Mouse (Mus musculus) ES-Bruce4 (cell line): ENCODE measurements around the gene Hrct1. TPM values are rescaled to one million over a fixed set of nuclear protein-coding genes. Genes with fewer than 3 reads are reported as not detected.

Experiments
- H3K27ac ChIP-seq: 2 replicates; pipeline ENCODE4 v1.5.1; 2012; ENCODE audit warnings: low read length, inconsistent platforms; ENCODE audit not compliant: insufficient read depth
- H3K27me3 ChIP-seq: 2 replicates; pipeline ENCODE4 v1.6.1; 2012; ENCODE audit warnings: mild to moderate bottlenecking, low read length, inconsistent platforms; ENCODE audit not compliant: control insufficient read depth, poor library complexity, insufficient read depth, severe bottlenecking
- H3K36me3 ChIP-seq: 2 replicates; pipeline ENCODE4 v1.6.1; 2012; ENCODE audit warnings: inconsistent platforms, mild to moderate bottlenecking, low read length, moderate library complexity; ENCODE audit not compliant: control insufficient read depth, poor library complexity, insufficient read depth, severe bottlenecking
- H3K4me1 ChIP-seq: one replicate; pipeline ENCODE4 v1.8.1; 2011; ENCODE audit warnings: low read length; ENCODE audit not compliant: control insufficient read depth, insufficient read depth
- H3K4me3 ChIP-seq: 2 replicates; pipeline ENCODE4 v1.5.1; 2011; ENCODE audit warnings: low read depth, mild to moderate bottlenecking, low read length
- H3K9ac ChIP-seq: 2 replicates; pipeline ENCODE4 v1.6.1; 2012; ENCODE audit warnings: low read depth, mild to moderate bottlenecking, inconsistent platforms; ENCODE audit not compliant: poor library complexity, severe bottlenecking
- H3K9me3 ChIP-seq: replicated peaks from 2 replicates; pipeline ENCODE4 v1.6.1; 2012; ENCODE audit warnings: mild to moderate bottlenecking, low read length, inconsistent platforms; ENCODE audit not compliant: control insufficient read depth, poor library complexity, insufficient read depth, severe bottlenecking
- CTCF ChIP-seq: IDR thresholded peaks from one replicate; pipeline ENCODE4 v1.8.1; 2011; ENCODE audit warnings: low read depth, low read length
- EP300 ChIP-seq: IDR thresholded peaks from 2 replicates; pipeline ENCODE4 v1.6.1; 2011; ENCODE audit warnings: low read depth, low read length; ENCODE audit not compliant: insufficient read depth
- POLR2A ChIP-seq: IDR thresholded peaks from one replicate; pipeline ENCODE4 v1.8.1; 2011; ENCODE audit warnings: low read length; ENCODE audit not compliant: insufficient read depth
- polyA plus RNA-seq: library from polyadenylated mRNA; stranded (reverse); fragments of >200 nt; gene quantifications from 2 replicates; pipeline ENCODE4 v1.2.4, GENCODE M21; 2011; ENCODE audit warnings: low read depth; ENCODE audit not compliant: missing spikeins, insufficient read depth, insufficient read length

The Hrct1 gene
- polyA plus RNA-seq, 1 experiment = not detected

DNA sequence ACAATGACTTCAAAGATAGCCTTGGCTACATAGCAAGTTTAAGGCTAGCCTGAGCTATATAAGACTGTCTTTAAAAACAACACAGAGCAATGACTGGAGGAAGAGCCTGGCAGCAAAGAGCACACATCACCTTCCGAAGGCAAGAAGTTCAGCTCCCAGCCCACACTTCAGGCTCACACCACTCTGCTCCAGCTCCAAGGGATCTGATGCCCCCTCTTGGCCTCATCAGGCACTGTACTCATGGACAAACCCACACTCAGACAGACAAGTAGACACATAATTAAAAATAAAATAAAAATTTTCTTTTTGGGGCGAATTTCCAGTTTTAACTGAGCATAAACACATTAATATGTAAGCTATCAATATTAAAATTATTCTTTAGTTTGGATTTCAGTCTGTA lies 34.3 kb downstream of the Hrct1 start:
- Histone ChIP-seq H3K36me3 (no peaks in the 10 kb centered on the region), H3K27me3 (no peaks in the 10 kb centered on the region), H3K9ac (no peak overlapping the region), H3K27ac (no peak overlapping the region), H3K4me1 (no peaks in the 10 kb centered on the region), H3K4me3 (no peak overlapping the region), H3K9me3 (no peaks in the 10 kb centered on the region)
- no peak for TF ChIP-seq EP300
- TF ChIP-seq CTCF = peak; percentile 46
- no peak for TF ChIP-seq POLR2A

DNA sequence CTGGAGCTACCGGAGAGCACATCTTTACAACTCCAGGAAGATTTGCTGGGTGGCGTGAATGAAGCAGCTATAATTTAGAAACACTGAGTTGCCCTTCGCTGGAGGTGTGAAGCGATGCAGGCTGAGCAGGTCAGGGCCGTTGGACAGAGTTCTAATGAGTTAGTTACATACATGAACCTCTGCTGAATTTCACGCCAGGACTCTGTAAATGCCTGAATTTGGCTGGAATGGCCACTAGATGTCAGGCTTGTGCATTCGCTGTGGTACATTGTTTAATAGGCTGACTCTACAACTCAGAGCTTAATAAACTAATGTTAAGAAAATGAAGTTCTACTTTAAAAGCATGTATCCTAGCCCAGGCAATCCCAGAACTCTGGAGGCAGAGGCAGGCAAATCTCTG lies 36.4 kb downstream of the Hrct1 start:
- H3K9ac ChIP-seq = no peak overlapping the region
- H3K9me3 ChIP-seq = no peaks in the 10 kb centered on the region
- no peak overlapping the region for H3K4me3 ChIP-seq
- no peaks in the 10 kb centered on the region for H3K36me3 ChIP-seq
- no peaks in the 10 kb centered on the region for H3K4me1 ChIP-seq
- no peak overlapping the region for H3K27ac ChIP-seq
- H3K27me3 ChIP-seq = no peaks in the 10 kb centered on the region
- peak; percentile 47 for TF ChIP-seq CTCF
- no peak for TF ChIP-seq EP300
- TF ChIP-seq POLR2A = no peak

- Histone ChIP-seq H3K9ac (no peak overlapping the region), H3K27ac (no peak overlapping the region), H3K4me1 (no peaks in the 10 kb centered on the region), H3K36me3 (no peaks in the 10 kb centered on the region), H3K27me3 (no peaks in the 10 kb centered on the region), H3K4me3 (no peak overlapping the region), H3K9me3 (no peaks in the 10 kb centered on the region)
- TF ChIP-seq CTCF = no peak
- TF ChIP-seq POLR2A = no peak
- TF ChIP-seq EP300 = no peak
These were observed 41.4 kb downstream of the Hrct1 start for GRCm38 (mm10) chr4:43768341-43768740.

DNA sequence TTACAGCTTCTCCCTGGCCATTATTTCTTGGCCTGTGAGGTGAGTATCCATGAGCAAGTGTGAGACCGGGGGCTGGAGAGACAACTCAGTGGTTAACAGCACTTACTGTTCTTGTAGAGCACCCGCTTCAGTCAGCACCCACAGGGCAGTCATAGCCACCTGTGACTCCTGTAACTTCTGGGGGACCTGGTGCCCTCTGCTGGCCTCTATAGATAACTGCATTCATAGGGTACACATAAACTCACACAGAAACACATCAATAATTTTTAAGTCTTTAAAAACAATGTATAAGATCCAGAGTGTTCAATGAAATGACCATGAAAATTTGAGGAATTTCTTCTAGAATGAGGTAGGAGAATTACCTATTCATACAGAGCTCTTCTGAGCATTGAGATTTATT lies 42.4 kb downstream of the Hrct1 start:
- Histone ChIP-seq H3K36me3 (no peaks in the 10 kb centered on the region), H3K27ac (no peak overlapping the region), H3K4me1 (no peaks in the 10 kb centered on the region), H3K27me3 (no peaks in the 10 kb centered on the region), H3K4me3 (no peak overlapping the region), H3K9ac (no peak overlapping the region), H3K9me3 (no peaks in the 10 kb centered on the region)
- TF ChIP-seq CTCF = no peak
- TF ChIP-seq EP300 = no peak
- no peak for TF ChIP-seq POLR2A

GRCm38 (mm10) chr4:43770909-43771308 lies 43.9 kb downstream of the Hrct1 start, which contains the start of gene Olfr159:
TSS of gene Olfr159 (minus strand) at chr4:43771009.
- H3K9ac ChIP-seq = no peak within 1 kb of the TSS
- no peaks in the 10 kb centered on the region for H3K36me3 ChIP-seq
- no peaks in the 10 kb centered on the region for H3K27me3 ChIP-seq
- TF ChIP-seq CTCF (no peak), POLR2A (no peak), EP300 (no peak)
- no peaks in the 10 kb centered on the region for H3K4me1 ChIP-seq
- H3K27ac ChIP-seq = no peak within 1 kb of the TSS
- no peak within 1 kb of the TSS for H3K4me3 ChIP-seq
- H3K9me3 ChIP-seq = no peaks in the 10 kb centered on the region

GRCm38 (mm10) chr4:43771626-43772025 lies 44.6 kb downstream of the Hrct1 start:
- Histone ChIP-seq H3K27me3 (no peaks in the 10 kb centered on the region), H3K27ac (no peak overlapping the region)

More at GRCm38 (mm10) chr4:43771626-43772025, 44.6 kb downstream of the Hrct1 start:
- H3K9me3 ChIP-seq = no peaks in the 10 kb centered on the region
- TF ChIP-seq EP300 = no peak
- H3K36me3 ChIP-seq = no peaks in the 10 kb centered on the region
- no peak overlapping the region for H3K4me3 ChIP-seq
- H3K9ac ChIP-seq = no peak overlapping the region
- no peaks in the 10 kb centered on the region for H3K4me1 ChIP-seq
